Mouse (Mus musculus): ENCODE measurements at regions not wholly inside any gene's neighbourhood (a gene's known extent, or its start where the extent isn't known, plus 50 kb on each side); places are given as distances from the start of the nearest gene placed in this dataset.

DNA sequence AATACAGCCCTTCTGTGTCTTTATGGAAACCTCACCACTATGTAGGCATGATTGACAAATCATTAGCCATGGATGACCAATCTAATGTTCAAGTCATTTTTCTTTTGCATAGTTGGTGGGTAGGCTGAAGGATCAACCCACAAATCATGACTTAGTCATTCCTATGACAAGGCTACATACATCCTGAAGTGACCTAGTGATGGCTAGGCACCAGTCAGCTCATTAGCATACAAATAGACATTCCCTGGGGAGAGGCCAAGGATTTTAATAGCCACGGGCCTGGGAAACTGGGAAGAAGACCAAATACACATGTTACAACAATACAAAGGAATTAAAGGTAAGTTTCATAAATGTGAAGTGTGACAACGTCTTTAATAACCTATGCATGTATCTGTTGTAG, 231.1 kb upstream of the Arglu1 start:
- no peak for DNase-seq (ENCODE audit: low spot score in 2 of 2)

DNA sequence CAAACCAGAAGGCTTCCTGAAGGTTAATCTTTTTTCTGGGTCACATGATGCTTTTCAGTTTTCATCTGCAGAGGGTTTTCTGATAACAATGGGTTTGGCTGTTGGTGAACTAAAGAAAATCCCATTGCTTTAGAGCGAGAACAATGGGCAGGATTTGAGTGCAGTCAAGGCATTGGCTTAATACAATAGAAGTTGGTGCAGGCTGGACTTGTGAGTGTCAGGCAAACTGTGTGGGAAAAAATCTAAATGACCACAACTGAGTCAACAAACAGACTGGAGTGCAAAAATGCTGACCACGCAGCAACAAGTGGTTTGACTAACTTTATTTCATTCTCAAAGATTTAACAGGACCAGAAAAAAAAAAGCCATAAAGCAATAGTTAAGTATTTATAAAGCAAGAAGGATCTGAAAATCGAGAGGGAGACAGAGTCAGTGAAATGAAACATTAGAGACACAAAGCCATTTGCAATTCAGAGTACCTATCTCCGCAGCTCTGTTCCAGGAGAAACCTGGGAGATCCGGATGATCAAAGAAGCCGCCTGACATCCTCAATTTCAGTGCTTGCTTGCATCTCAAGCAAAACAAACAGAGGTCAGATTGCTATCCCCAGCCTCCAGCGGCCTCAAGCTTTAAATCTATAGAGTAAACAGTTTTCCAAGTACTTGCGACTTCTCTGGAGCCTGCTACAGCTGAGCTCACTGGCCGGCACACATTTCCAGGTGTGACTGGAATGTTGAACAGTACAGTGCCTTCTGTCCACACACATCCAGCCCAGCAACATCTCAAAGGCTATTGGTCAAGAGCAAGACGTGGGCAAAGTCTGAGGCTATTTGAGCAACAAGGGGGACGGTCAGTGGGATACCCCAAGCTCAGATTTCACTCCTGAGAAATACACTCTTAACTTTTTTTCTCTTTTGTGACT, 229.5 kb upstream of the Arglu1 start:
- DNase-seq (ENCODE audit: low spot score in 2 of 2), result no peak

DNA sequence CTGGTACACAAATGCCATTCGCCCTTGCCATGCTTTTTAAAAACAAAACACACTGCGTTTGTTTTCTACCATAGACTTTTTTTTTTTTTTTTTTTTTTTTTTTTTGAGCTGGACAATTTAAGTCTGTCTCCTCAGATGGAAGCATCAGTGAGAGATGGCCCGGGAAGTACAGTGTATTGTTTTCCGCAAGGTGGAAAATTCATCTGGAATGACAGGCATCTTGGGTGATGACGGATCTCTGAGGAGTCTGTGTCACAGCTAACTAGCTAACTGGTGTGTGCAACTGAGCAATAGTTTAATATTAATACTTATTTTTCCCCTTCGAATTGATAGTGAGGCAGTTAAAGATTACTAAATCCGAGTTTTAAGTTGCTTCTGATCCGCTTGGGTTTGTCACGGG, 228.7 kb upstream of the Arglu1 start:
- no peak for DNase-seq (ENCODE audit: low spot score in 2 of 2)

DNA sequence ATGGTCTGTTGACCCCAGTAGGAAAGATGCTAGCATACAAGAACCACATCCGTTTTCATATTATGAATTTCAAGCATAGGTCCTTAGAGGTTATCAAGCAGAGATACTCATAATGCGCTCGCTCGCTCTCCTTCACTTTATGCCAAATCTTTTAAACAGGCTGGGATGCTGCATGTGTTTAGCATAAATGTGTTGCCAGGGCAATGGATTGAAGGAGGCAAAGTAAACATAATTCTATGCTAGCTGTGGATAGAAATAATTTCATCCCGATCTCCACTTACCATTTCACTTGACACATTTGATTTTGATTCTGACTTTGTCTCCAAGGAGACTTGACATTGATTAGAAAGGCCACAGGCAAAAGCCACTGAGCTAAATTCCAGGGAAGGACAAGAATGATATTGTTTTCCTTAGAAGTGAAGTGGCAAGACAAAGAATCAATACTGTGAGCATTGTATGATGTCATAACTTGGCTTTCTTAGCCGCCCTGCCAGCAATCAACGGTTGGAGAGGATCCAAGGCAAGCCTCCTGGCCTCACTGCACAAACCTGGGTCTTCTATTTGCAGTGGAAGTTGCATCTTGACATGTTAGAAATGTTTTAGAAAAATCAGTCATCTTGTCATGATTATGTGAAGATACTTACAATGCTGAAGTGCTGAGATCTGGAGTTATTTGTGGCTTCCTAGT, 217.3 kb upstream of the Arglu1 start:
- peak in 1 of 2 experiments; percentile 17 for DNase-seq (ENCODE audit: low spot score in 2 of 2)

DNA sequence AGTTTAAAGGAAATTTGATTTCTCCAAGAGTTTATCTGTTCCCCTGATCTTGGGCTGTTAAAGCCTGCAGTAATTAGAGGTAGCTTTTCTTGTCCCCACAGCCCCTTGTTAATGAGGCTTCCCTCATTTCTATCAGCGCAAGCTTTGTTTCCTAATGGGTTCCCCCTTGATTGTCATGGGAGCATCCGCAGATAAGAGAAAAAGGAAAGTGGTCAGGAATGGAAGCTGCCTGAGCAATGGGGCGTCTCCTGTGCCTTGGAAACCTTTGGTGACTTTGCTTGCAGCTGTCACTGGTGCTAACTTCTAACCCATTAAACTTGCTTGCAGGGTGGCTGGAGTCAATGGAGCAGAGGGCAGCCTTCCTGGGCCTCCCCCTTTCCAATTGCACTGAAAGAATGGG, 202.7 kb upstream of the Arglu1 start:
- no peak for DNase-seq (ENCODE audit: low spot score in 2 of 2)

- DNase-seq (ENCODE audit: low spot score in 2 of 2), result no peak
Measured at GRCm38 (mm10) chr8:8877286-8877685, 187.0 kb upstream of the Arglu1 start.

DNA sequence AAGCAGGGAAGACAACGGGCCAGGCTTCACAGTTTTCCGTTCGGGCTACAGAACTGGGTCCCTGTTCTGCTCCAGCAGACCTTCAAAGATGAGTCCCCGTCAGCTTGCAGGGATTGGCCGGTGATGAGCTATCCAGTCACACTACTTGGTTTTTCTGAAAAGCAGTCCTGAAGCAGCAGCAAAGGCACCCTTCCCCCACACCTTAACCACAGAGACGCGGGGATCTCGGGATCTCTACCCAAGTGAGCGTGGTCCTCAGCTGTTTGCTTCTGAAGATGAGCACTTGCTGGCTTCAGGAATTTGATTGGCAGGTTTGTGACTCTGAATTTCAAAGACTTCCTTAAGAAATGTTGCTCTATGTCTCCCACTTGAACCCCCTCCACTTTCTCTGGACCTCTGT, 186.6 kb upstream of the Arglu1 start:
- no peak for DNase-seq (ENCODE audit: low spot score in 2 of 2)

DNA sequence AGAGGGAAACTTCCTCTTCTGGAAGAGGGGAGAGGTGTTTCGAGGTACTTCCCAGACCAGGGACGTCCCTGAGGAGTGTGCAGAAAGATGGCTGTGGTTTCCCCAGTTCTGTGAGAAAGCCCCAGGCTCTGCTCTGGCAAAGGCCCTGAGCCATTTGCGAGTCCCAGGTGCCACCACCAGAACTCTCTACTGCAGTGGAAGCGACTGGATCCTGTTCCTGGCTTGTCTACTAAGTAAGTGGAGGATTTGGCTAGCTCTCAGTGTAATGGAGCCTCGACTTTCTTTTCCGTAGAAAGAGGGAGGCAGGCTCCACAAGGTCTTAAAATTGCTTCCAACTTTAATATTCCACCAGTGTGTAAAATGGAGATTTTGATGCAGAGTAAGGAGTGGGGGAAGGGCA, 186.1 kb upstream of the Arglu1 start:
- no peak for DNase-seq (ENCODE audit: low spot score in 2 of 2)

GRCm38 (mm10) chr8:8871938-8872337, 181.6 kb upstream of the Arglu1 start:
- no peak for DNase-seq (ENCODE audit: low spot score in 2 of 2)

DNA sequence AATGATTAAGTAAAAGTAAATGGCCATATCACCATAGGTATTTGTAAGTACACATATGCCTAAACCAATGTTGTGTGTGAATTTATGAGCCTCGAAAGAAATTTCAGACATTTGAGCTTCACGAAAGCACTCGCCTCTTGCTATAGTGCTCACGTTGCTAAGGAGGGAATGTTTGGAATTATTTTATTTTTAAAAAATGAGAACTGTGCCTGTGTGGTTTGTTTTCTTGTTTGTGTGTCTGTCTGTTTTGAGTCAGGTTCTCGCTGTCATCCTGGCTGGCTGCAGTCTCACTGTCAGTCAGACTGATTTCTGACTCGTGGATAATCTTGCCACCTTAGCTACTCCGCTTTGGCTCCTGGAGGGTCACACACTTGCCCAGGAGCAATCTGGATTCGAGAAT, 180.7 kb upstream of the Arglu1 start:
- no peak for DNase-seq (ENCODE audit: low spot score in 2 of 2)

DNA sequence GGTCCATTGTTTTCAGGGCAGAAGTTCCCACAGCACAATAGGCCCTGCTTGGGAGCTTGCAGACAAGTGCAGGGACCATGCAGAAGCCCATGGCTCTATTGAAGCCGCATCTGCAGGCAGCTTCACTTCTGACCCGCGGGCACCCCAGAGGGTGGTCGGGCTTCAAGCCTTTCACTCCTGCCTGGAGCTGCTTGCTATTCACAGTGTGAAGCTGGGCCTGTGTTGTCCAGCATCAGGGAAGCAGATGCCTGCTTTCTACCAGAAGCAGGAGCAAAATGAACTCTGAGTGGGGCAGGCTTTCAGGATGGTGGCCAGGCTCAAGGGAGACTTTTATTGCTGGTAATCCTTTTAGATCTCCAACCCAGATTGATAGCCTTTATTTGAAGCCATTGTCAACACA, 180.2 kb upstream of the Arglu1 start:
- DNase-seq (ENCODE audit: low spot score in 2 of 2), result peak in 1 of 2 experiments; percentile 10

GRCm38 (mm10) chr8:8869338-8869737, 179.0 kb upstream of the Arglu1 start:
- DNase-seq (ENCODE audit: low spot score in 2 of 2), result no peak

DNA sequence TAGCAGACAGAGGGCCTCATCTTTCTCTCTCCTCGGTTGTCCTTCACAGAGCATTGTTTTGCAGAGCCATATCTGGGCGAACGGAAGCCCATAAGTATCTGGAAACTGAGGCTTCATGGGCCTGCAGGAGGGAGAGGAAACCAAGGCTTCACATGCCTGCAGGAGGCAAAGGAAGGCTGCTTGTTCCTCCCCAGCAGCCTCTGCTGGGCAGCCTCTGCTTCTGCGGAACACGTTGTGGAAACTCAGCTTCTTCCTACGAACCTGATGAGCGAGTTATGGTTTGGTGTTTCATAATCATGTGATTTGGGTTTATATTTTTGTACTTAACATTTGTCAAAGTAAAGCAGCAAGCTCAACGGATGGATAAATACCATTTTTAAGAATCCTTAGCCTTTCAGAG, 177.6 kb upstream of the Arglu1 start:
- no peak for DNase-seq (ENCODE audit: low spot score in 2 of 2)

DNA sequence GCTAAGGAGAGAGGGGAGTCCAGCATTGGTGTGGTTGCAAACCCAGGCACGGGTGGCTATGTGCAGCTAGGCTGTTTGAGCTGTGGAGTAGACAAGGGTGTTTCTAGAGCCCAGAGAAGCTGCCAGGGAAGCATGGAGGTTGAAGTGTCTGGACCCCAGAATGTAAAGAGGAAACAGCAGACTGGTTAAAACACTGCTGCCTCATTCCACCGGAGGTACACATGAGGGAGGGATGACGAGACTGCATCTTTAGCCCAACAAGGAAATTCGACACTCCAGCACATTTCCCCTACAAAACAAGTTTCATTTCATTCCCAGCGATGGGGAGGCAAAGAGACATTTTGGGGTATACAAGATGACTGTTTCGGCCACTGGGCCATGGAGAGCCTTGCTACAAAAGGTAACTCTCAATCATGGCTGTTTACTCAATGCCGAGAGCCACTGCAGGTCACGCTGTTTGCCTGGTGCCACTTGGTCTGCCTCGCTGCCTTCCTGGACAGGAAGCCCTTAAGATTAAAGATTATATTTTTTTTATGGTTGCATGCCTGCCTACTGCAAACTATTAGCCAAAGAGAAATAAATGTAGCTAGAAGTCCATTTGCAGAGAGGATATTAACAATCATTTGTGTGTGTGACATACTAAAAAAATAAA, 176.9 kb upstream of the Arglu1 start:
- DNase-seq (ENCODE audit: low spot score in 2 of 2), result no peak

- DNase-seq (ENCODE audit: low spot score in 2 of 2), result no peak
Measured at GRCm38 (mm10) chr8:8862767-8863166, 172.4 kb upstream of the Arglu1 start.

DNA sequence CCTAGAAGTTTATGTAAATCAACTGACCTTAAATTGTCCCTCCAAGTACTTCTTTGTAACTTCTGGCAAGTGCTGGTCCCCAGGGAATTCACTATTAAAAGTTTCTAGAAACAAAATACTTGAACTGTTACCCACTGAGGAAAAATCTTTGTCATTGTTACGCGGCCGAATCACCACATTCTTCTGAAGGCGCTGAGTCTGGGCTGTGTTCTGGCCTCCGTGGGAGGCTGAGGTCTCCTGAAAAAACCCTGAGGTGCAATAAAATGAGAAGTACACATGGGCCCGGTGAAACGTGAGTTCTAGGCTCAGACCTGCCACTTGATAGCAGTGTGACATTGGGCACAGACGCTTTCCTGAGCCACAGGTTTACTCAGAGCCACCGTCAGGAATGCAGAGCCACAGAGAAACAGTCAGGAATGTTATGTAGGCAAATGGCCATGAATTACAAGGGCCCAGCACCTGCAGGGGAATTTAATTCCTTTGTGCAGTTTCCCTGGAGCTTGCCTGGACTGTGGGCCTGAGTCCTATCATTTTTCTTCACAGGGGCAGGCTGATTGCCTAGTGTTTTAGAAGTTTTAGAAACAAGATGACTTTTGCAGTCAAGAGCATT, 171.1 kb upstream of the Arglu1 start:
- no peak for DNase-seq (ENCODE audit: low spot score in 2 of 2)

GRCm38 (mm10) chr8:8858636-8859035, 168.3 kb upstream of the Arglu1 start:
- DNase-seq (ENCODE audit: low spot score in 2 of 2), result no peak

- no peak for DNase-seq (ENCODE audit: low spot score in 2 of 2)
Measured at GRCm38 (mm10) chr8:8852656-8853366, 162.5 kb upstream of the Arglu1 start.

DNA sequence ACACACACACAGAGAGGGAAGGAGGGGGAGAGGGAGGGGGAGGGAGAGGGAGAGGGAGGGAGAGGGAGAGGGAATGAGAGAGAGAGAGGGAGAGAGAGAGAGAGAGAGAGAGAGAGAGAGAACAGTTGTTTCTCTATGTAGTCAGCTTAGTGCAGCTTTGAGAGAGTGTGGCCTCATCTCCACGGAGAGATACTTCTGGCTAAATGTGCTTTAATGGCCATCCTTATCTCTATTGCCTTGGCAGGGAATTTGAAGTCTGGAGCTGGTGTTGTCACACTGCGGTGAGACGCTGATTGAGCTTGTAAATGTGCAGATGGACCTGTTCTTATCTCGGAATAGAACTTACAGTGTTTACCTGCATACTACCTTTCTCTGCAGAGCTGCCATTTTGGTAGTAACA, 160.9 kb upstream of the Arglu1 start:
- no peak for DNase-seq (ENCODE audit: low spot score in 2 of 2)

- no peak for DNase-seq (ENCODE audit: low spot score in 2 of 2)
Measured at GRCm38 (mm10) chr8:8850766-8851165, 160.4 kb upstream of the Arglu1 start.

DNA sequence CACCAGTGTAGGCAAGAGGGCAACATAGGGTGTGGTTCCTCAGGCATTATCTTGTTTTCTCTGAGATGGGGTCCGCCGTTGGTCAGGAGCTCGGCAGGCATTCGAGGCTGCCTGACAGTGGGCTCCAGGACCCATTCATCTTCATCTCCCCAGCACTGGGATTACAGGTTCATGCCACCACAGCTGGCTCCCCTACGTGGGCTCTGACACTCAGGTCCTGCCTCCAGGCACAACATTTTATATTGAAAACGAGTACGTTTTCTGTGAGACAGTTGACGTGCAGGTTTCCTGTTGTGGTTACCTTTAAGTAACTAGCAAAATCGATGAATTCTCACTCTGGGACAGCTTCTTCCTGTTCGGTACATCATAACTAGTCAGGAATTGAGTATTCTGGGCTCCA, 157.3 kb upstream of the Arglu1 start:
- DNase-seq (ENCODE audit: low spot score in 2 of 2), result no peak

- DNase-seq (ENCODE audit: low spot score in 2 of 2), result no peak
Measured at GRCm38 (mm10) chr8:8842326-8842725, 152.0 kb upstream of the Arglu1 start.

All from cerebellum, postnatal 4 days (tissue).